Mouse (Mus musculus): ENCODE data around the gene Sars2.

GRCm38 (mm10) chr7:28761907-28762306 lies 20.1 kb downstream of the Sars2 start:
- TF ChIP-seq CTCF (IDR thresholded peaks at IDR 0.05; ENCODE audit: low read depth) = no peak
- TF ChIP-seq EP300 (optimal IDR thresholded peaks at IDR 0.05) = no peak
